Mouse (Mus musculus): Measurements from ENCODE around the gene Klhdc8b.

Klhdc8b gene

DNA sequence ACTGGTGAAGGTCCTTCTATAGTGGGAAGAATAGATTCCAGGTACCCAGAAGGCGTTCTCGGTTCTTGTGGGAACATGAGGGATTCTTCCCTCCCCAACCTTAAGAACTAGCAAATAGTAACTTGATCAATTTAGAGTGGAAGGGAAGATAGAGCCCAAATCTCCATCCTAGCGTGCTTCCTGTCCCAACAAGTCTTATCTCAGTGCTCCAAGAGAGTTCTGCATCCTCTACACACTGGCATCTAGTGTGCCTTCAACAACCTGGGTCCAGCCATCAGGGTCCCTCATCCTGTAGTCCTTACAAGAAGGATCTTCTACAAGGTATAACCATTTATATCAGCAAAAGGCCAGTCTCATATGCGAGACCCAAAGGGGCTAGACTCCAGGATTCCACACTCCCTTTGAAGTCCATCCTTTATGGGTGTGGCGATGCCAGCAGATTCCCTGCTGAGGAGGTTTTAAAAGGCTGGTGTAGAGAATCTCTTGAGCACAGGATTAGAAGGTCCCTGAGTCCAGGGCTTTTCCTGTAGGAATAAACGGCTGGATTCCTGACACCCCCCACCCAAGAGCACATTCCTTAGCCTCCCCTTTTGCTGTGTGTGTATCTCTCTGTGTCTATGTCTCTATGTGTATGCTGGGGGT, 9.7 kb downstream of the Klhdc8b start:
- no peak for DNase-seq (ENCODE audit: low spot score in 2 of 2)

DNA sequence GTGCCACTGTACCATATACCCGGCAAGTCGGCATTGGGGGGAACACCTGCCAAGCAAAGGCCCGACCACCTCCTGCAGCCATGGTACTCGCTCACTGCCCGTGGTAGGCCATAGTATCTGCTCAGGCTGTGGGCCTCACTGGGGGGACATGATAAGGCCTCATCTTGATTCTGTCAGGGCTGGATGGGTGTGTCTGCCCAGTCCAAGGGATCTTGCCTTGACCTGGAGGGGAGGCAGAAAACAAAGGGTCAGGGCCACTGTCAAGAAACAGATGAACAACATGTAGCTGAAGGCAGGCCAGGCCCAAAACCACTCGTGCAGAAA, 10.2 kb downstream of the Klhdc8b start:
- no peak for DNase-seq (ENCODE audit: low spot score in 2 of 2)

DNA sequence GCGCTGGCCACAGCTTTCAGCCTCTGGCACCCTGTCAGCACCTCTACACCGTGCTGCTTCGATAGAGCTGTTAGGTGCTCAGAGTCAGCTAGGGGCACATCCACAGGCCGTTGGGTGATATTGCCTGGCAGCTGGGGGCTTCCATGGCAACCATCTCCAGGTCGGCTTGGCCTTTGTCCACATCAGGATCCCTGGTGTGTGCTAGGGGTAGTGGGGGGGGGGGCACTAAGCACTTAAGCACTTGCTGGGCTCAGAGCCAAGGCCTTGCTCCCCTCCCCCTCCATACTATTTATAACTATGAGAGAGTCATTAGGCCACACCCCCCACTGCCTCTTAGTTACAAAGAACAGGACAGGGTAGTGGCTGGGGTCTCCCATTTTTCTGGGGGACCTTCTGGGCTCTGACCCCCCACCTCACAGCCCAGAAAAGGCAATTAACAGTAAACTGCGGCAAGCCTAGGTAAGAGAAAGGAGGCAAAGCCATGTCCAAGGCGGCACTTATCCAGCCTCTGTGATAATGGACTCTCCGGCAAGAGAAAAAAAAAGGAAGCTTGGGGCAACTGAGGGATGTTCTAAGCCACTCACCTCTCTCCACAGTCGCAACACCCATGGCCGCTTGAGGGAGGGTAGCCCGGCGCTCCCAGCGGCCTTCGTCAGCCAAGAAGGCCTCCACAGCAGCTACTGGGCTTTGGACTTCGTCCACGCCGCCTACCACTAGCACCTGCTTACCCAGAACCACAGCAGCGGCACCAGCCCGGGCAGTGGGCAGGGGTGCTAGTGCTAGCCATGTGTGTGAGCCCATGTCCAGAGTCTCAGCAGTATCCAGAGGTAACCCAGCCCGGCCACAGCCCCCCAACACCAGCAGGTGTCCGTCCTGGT, 10.8 kb downstream of the Klhdc8b start:
- DNase-seq (ENCODE audit: low spot score in 2 of 2): no peak

DNA sequence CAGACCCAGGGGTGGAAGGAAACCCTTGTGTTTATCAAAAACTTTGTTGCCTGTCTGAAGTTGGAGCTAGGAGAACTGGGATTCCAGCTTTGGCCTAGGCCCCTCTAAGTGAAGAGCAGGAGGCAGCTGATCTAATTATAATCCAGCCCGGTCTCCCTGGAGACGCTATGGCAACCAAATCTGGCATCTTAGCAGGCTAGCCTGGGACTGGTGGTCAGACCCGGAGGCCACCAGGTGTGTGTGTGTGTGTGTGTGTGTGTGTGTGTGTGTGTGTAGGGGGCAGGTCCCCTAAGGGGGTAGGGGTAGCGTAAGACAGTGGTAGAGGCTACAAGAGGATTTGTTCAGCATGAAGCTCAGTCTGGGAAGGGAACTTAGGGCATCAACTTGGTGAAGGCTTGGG, 11.5 kb downstream of the Klhdc8b start:
- DNase-seq (ENCODE audit: low spot score in 2 of 2): no peak

DNA sequence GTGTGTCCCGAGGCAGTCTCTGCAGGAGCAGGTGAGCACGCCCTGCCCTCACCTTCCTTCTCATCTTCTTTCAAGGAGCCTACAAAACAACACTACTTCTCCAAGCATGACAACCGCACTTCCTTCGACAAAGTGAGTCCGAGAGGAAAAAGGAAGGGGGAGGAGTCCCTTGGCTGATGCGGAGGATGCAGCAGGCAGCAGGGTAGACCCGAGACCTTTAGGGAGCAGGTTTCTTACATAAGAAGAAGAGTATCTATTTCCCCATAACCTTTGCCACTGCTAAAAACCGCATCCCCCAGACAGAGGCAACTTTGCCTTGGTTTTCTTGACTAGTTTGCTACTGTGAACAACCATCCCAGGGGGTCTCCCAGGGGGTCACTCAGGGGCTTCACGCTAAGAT, 16.3 kb downstream of the Klhdc8b start:
- no peak for DNase-seq (ENCODE audit: low spot score in 2 of 2)

DNA sequence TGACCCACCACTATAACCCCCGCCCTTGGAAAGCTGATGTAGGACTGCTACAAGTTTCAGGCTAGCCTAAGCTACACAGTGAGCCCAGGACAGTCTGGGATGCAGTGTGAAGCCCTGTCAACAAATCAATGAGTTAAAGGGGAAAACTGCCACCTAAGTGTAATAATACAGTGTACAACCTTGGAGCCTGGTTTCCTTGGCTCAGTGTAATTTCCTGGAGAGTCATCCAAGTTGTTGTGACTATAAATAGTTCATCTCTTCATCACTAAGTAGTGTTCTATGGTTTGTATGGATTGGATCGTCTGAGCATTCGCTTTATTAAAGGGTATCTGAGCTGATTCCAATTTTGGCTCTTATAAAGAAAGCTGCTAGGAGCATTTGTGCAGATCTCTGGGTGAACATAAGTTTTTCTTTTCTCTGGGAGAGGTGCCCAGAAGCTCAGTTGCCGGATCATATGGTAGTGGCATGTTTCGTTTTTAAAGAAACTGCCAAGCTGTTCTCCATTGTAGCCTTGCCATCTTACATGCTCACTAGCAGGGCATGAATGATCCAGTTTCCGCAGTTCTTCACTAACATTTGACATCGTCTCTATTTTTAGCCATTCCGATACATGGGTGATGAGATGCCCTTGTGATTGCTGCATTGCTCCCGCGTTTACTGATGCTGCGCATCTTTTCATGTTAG, 20.0 kb downstream of the Klhdc8b start:
- no peak for DNase-seq (ENCODE audit: low spot score in 2 of 2)

DNA sequence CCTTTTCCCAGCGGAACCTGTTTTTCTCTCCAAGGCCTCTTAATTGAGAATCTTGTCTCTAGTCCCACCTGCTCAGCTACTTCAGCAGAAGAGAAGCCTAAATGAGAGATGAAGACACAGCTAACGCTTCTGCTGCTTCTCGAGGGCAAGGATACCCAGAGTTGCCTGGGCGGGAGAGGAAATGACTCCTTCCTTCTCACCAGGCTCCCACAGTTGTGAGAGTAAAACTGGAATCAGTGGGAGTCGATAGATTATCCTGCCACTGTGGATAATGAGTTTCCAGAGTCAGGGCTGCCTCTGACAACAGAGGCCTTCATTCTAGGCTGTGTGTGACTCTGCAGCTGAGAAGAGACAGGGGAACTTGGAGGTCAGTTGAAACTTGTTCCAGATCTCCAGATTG, 20.9 kb downstream of the Klhdc8b start:
- DNase-seq (ENCODE audit: low spot score in 2 of 2): no peak

DNA sequence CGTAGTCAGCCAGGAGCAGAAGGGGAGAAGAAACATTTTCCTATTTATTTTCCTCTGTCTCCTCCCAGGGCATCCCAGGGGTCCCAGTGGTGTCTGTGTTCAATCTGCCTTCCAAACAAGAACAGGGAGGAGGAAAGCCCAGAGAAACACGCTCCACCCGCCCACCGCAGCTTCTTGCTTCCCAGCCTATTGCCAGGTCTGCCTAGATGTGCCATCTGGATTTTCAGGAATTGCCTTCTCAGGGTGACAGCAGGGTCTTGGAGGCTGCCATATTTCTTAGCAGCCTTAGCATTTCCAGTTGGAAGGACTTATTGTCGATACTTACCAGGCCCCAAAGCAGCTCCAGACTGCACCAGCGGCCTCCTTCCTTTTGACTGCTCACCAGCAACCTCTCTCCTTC, 22.2 kb downstream of the Klhdc8b start:
- DNase-seq (ENCODE audit: low spot score in 2 of 2): no peak

DNA sequence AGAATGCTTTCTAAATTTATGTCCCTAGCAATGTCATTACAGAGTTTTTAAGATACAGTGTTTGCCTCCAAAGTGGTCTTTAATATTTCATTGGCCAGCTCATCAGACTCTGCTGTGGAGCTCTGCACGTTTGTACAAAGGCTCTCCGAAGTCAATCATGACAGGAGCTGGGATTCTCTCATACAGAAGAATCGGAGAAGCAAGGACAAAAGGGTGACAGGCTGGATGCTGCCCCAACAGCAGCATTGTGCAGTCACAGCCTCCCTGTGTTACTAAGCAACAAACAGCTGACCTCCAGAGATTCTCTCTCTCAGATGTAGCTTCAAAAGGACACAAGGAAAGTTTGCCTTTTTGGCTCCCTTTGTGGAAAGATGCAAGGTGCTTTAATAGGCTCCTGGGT, 25.2 kb downstream of the Klhdc8b start, which contains the start of gene BC048562:
TSS of gene BC048562 (plus strand) at position 301 of the 400 bp plus-strand sequence.
- DNase-seq (ENCODE audit: low spot score in 2 of 2): no peak

DNA sequence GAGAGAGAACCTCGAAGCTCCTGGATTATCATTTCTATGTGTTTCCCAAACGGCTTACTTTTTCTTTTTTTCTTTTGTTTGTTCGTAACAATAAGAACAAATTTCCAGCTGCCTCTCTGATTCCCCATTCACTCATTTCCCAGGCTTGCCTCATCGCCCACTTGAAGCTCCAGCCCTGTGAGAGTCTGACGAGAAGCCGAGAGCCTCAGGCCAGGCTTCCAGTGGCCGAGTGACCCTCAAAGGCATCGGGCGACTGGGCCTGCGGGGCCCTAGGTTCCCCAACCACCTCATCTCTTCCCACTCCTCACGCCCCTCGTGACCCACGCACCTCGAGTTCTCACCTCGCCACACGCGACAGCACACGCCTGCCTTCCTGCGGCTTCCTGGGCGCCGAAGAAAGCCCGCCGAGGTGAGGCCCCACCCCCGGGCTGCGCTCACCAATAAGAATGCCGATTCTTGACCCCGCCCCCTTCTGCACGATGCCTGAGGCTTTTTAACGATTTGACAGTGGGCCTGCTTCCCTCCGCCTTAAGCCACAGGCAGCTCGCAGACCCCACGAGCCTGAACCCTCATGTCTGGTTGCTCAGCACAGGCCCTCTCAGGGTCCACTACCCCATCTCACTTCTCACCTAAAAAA, 29.8 kb downstream of the Klhdc8b start:
- DNase-seq (ENCODE audit: low spot score in 2 of 2): no peak

DNA sequence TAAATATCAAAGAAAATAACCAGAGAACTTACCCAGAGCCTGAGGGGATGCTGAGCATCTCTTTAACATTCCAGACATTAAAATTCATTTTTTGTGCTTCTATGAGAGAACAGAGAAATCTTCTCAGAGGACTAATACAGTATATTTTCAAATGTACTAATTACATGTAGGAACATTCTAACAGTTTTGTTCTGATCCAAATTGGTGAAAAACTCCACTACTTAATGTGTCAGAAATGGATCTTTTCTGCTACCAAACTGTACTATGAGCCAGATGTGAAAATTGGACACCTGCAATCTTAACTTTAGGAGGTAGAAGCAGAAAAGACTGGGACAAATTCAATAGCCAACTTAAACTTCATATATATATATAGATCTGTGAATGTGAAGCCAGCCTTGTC, 33.0 kb downstream of the Klhdc8b start, which contains the start of gene Ccdc36:
TSS of gene Ccdc36 (minus strand) at position 101 of the 400 bp plus-strand sequence.
- no peak for DNase-seq (ENCODE audit: low spot score in 2 of 2)

DNA sequence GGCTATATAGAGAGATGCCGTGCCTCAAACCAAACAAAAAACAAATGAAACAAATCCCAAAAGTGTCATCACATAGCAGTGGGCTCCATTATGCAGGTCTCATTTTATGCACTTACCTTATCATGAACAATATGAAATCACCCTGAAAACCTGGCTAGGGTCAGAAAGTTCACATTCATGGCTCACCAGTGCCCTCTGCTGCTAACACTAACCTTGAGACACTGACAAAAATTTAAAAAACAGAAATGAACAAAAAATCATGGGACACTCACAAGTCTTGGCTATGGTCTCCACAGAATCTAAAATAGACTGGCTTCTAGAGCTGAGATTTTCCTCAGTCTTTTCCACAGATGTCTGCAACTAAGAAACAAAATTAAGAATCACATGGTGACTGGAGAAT, 49.2 kb downstream of the Klhdc8b start:
- no peak for DNase-seq (ENCODE audit: low spot score in 2 of 2)

DNA sequence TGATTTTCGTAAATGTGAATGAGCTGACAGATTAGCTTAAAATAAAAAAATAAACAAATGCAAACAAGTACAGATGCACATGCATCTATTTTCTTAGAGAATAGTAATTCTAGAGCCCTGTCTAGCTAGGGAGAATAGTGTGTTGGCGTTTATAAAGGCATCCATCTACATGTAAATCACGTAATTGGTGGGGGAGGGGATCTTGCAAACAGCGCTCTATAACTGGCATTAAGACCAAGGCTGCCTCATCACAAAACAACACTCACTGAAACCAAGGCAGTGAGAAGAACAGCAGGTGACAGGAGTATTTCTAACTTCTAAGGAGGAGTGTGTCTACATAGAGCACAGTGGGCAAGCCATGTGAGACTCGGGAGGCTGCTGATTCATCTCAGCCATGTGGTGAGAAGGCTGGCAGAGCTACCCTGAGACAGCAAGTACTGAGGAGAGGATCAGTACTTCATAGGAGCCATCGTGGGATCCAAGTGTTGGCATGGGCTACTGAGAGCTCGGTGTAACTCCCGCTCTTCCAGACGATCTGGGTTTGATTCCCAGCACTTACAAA, 49.9 kb downstream of the Klhdc8b start:
- DNase-seq (ENCODE audit: low spot score in 2 of 2): no peak

DNA sequence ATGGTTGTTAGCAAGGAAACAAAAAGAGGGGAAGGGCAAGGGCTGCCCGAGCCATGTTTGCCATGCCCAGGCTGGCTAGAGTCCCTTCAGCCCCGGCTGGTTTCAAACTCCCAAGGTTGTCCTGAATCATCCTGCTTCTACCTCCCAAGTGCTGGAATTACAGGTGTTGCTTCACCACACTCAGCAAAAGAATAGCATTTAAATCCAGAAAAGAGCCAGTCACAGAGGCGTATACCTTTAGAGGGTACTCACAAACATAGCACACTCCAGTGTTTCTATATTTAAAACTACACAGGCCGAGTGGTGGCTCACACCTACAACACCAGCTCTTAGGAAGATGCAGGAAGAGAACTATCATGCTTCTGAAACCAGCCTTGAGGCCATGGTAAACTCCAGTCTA, 51.8 kb downstream of the Klhdc8b start:
- DNase-seq (ENCODE audit: low spot score in 2 of 2): no peak

DNA sequence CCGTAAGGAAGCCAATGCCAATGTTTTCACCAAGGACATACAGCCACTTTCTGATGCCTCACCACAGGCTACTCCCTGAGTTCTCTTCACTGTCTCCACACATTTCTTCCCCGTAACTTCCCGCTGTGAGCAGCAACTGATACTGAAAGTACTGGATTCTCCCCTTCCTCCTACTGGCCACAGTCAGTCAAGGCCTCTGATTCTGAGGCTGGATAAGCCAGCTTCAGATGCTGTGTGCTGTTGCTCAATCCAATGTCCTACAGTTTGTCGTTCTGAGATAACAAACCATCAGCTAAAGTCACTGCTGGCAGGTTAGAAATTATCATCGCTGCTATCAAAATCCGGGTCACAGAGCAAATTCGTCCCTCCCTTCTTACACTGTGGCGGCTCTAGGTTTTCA, 56.9 kb downstream of the Klhdc8b start:
- DNase-seq (ENCODE audit: low spot score in 2 of 2): no peak

DNA sequence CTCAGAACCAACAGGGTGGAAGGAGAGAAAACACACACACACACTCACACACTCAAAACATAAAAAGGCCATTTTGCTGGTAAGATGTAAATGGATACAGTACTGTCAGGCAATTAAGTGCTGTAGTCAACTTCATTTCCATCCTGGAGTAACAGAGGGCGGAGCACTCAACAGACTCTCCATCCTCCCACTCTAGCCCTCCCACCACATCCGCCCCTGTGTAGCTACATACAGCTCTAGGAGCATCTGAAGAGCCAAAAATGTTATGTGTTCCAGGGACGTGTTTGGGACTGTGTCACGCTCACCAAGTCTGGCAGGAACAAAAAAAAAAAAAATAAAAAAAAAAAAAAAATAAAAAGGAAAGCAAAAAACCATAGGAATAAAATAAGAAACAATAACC, 58.3 kb downstream of the Klhdc8b start:
- DNase-seq (ENCODE audit: low spot score in 2 of 2): no peak

DNA sequence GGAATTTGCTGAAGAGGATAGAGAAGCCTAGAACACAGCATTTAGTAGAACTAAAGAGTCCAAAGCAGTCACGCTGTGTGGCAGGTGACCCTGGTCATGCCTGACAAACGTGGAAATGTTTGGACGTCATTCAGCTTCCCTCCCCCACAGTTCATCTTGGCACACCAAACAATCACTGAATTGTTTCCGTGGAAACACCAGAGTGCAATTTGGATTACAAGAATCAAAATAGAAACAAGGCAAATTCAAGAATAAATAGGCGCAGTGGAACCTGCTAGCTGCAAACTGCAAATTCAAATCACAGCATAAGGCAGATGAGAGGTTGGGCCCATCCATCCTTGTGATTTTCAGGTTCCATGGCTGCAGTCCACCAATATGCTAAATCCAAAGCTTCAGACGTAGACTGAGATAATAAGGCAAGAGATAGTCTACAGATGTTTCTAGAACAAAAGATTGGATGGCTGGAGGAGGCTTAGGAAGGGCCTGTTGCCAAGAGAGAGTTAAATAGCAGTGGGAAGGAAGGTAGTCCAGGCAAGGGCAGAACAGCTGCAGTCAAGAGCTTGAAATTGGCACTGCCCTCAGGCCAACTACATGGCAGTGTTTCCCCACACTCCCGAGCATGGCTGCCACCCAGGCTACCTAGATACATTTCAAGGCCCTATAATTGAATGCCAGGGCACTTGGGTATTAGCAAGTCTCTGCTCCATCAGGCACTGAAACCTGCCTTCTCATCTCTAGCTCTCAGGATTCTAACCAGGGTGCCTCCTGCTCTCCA, 60.0 kb downstream of the Klhdc8b start:
- no peak for DNase-seq (ENCODE audit: low spot score in 2 of 2)

DNA sequence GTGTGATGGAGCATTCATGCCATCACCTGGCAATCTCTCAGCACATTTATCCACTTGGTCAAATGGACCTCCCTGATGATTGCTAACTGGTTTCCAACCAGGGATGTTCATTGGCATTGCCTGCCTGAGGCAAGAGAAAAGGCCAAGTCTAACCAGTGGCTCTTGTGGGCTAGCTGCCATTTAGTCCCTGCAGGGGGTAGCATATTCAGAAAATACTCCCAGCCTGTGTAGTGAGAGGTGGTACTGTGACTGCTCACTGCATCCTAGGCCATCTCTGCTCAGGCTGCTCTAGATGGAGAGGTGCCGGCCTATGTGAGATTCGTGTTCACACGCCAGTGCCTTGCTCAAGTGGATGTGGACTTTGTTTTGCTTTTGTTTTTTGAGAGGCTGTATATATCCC, 63.1 kb downstream of the Klhdc8b start:
- DNase-seq (ENCODE audit: low spot score in 2 of 2): no peak

Data from natural killer cell, adult 2 months (primary cell).